Mouse (Mus musculus) MN1 (cell line): ENCODE data around the gene Ap5b1.

Experiments used
- DNase-seq: peaks from one replicate; pipeline ENCODE4 v3.0.0-alpha.2; 2016; ENCODE audit warnings: low spot score

The Ap5b1 gene

GRCm38 (mm10) chr19:5567534-5568469 lies at the start of gene Ap5b1:
TSS of gene Ap5b1 (plus strand) at chr19:5568025.
- peak; percentile 82 for DNase-seq

- no peak for DNase-seq
Observed at GRCm38 (mm10) chr19:5518721-5519120, 49.1 kb upstream of the Ap5b1 start.

GRCm38 (mm10) chr19:5525204-5525603 lies 42.6 kb upstream of the Ap5b1 start:
- DNase-seq: no peak

- peak; percentile 94 for DNase-seq
Observed at GRCm38 (mm10) chr19:5529325-5530137, 38.3 kb upstream of the Ap5b1 start.

- DNase-seq: no peak
Observed at GRCm38 (mm10) chr19:5530138-5530524, 37.7 kb upstream of the Ap5b1 start.

- DNase-seq: no peak
Observed at GRCm38 (mm10) chr19:5532520-5532919, 35.3 kb upstream of the Ap5b1 start.

- DNase-seq: no peak
Observed at GRCm38 (mm10) chr19:5538786-5539185, 29.0 kb upstream of the Ap5b1 start.

GRCm38 (mm10) chr19:5543362-5543761 lies 24.5 kb upstream of the Ap5b1 start:
- DNase-seq: no peak

- no peak for DNase-seq
Observed at GRCm38 (mm10) chr19:5544031-5544430, 23.8 kb upstream of the Ap5b1 start.

GRCm38 (mm10) chr19:5547471-5548056 lies 20.3 kb upstream of the Ap5b1 start:
- DNase-seq: no peak

- DNase-seq: no peak
Observed at GRCm38 (mm10) chr19:5553802-5554201, 14.0 kb upstream of the Ap5b1 start.

GRCm38 (mm10) chr19:5554212-5554611 lies 13.6 kb upstream of the Ap5b1 start:
- no peak for DNase-seq

- no peak for DNase-seq
Observed at GRCm38 (mm10) chr19:5558169-5558568, 9.7 kb upstream of the Ap5b1 start.

GRCm38 (mm10) chr19:5558770-5559169 lies 9.1 kb upstream of the Ap5b1 start:
- DNase-seq: no peak

GRCm38 (mm10) chr19:5559229-5559628 lies 8.6 kb upstream of the Ap5b1 start:
- DNase-seq: no peak

- no peak for DNase-seq
Observed at GRCm38 (mm10) chr19:5559631-5560456, 8.0 kb upstream of the Ap5b1 start.

GRCm38 (mm10) chr19:5560457-5561041 lies 7.3 kb upstream of the Ap5b1 start, which contains the start of gene Ovol1:
TSS of gene Ovol1 (minus strand) at chr19:5560646.
- no peak for DNase-seq

- DNase-seq: no peak
Observed at GRCm38 (mm10) chr19:5561252-5561790, 6.5 kb upstream of the Ap5b1 start.

- no peak for DNase-seq
Observed at GRCm38 (mm10) chr19:5561886-5562285, 5.9 kb upstream of the Ap5b1 start.

- no peak for DNase-seq
Observed at GRCm38 (mm10) chr19:5562776-5563175, 5.0 kb upstream of the Ap5b1 start.

GRCm38 (mm10) chr19:5566316-5566715 lies 1.5 kb upstream of the Ap5b1 start:
- peak; percentile 60 for DNase-seq
